Mouse (Mus musculus): ENCODE results near the gene Ctcfl. TPM values are rescaled to one million over a fixed set of nuclear protein-coding genes. Genes with fewer than 3 reads are reported as not detected.

Gene Ctcfl
- polyA plus RNA-seq, 1 experiment: 0.62 TPM

GRCm38 (mm10) chr2:173072948-173073347, 46.4 kb downstream of the Ctcfl start:
- Histone ChIP-seq H3K27ac (ENCODE audit: control insufficient read depth, insufficient read depth, low read depth, low read length) (no peak overlapping the region), H3K36me3 (ENCODE audit: control insufficient read depth, insufficient read depth, low read length) (no peaks in the 10 kb centered on the region), H3K4me1 (ENCODE audit: control insufficient read depth, insufficient read depth, low read length) (no peaks in the 10 kb centered on the region), H3K27me3 (ENCODE audit: control insufficient read depth, insufficient read depth, low read length) (no peaks in the 10 kb centered on the region), H3K4me3 (ENCODE audit: control insufficient read depth, low read depth, low read length) (no peak overlapping the region)
- TF ChIP-seq CTCF (IDR thresholded peaks at IDR 0.05; ENCODE audit: control insufficient read depth, insufficient read depth, insufficient replicate concordance, low read depth, low read length) (no peak), POLR2A (IDR thresholded peaks at IDR 0.05; ENCODE audit: control insufficient read depth, low read depth, low read length) (no peak)

- Histone ChIP-seq H3K36me3 (ENCODE audit: control insufficient read depth, insufficient read depth, low read length) (no peaks in the 10 kb centered on the region), H3K27me3 (ENCODE audit: control insufficient read depth, insufficient read depth, low read length) (no peaks in the 10 kb centered on the region), H3K4me1 (ENCODE audit: control insufficient read depth, insufficient read depth, low read length) (no peaks in the 10 kb centered on the region), H3K4me3 (ENCODE audit: control insufficient read depth, low read depth, low read length) (no peak overlapping the region), H3K27ac (ENCODE audit: control insufficient read depth, insufficient read depth, low read depth, low read length) (no peak overlapping the region)
- TF ChIP-seq CTCF (IDR thresholded peaks at IDR 0.05; ENCODE audit: control insufficient read depth, insufficient read depth, insufficient replicate concordance, low read depth, low read length): no peak
- no peak for TF ChIP-seq POLR2A (IDR thresholded peaks at IDR 0.05; ENCODE audit: control insufficient read depth, low read depth, low read length)
These were observed 54.5 kb downstream of the Ctcfl start for GRCm38 (mm10) chr2:173064864-173065263.

GRCm38 (mm10) chr2:173063219-173063618, 56.1 kb downstream of the Ctcfl start:
- Histone ChIP-seq H3K27ac (ENCODE audit: control insufficient read depth, insufficient read depth, low read depth, low read length) (no peak overlapping the region), H3K36me3 (ENCODE audit: control insufficient read depth, insufficient read depth, low read length) (no peaks in the 10 kb centered on the region), H3K4me3 (ENCODE audit: control insufficient read depth, low read depth, low read length) (no peak overlapping the region), H3K27me3 (ENCODE audit: control insufficient read depth, insufficient read depth, low read length) (no peaks in the 10 kb centered on the region), H3K4me1 (ENCODE audit: control insufficient read depth, insufficient read depth, low read length) (no peaks in the 10 kb centered on the region)
- TF ChIP-seq POLR2A (IDR thresholded peaks at IDR 0.05; ENCODE audit: control insufficient read depth, low read depth, low read length) (no peak), CTCF (IDR thresholded peaks at IDR 0.05; ENCODE audit: control insufficient read depth, insufficient read depth, insufficient replicate concordance, low read depth, low read length) (no peak)

GRCm38 (mm10) chr2:173061443-173062351, 57.6 kb downstream of the Ctcfl start:
- TF ChIP-seq CTCF (IDR thresholded peaks at IDR 0.05; ENCODE audit: control insufficient read depth, insufficient read depth, insufficient replicate concordance, low read depth, low read length): no peak
- no peak for TF ChIP-seq POLR2A (IDR thresholded peaks at IDR 0.05; ENCODE audit: control insufficient read depth, low read depth, low read length)
- H3K4me3 ChIP-seq (ENCODE audit: control insufficient read depth, low read depth, low read length): no peak overlapping the region
- no peaks in the 10 kb centered on the region for H3K36me3 ChIP-seq (ENCODE audit: control insufficient read depth, insufficient read depth, low read length)
- no peaks in the 10 kb centered on the region for H3K27me3 ChIP-seq (ENCODE audit: control insufficient read depth, insufficient read depth, low read length)
- no peak overlapping the region for H3K27ac ChIP-seq (ENCODE audit: control insufficient read depth, insufficient read depth, low read depth, low read length)
- no peaks in the 10 kb centered on the region for H3K4me1 ChIP-seq (ENCODE audit: control insufficient read depth, insufficient read depth, low read length)

GRCm38 (mm10) chr2:173060450-173060849, 58.9 kb downstream of the Ctcfl start:
- Histone ChIP-seq H3K27me3 (ENCODE audit: control insufficient read depth, insufficient read depth, low read length) (no peaks in the 10 kb centered on the region), H3K4me1 (ENCODE audit: control insufficient read depth, insufficient read depth, low read length) (no peaks in the 10 kb centered on the region), H3K36me3 (ENCODE audit: control insufficient read depth, insufficient read depth, low read length) (no peaks in the 10 kb centered on the region), H3K4me3 (ENCODE audit: control insufficient read depth, low read depth, low read length) (no peak overlapping the region), H3K27ac (ENCODE audit: control insufficient read depth, insufficient read depth, low read depth, low read length) (no peak overlapping the region)
- TF ChIP-seq POLR2A (IDR thresholded peaks at IDR 0.05; ENCODE audit: control insufficient read depth, low read depth, low read length) (no peak), CTCF (IDR thresholded peaks at IDR 0.05; ENCODE audit: control insufficient read depth, insufficient read depth, insufficient replicate concordance, low read depth, low read length) (no peak)

GRCm38 (mm10) chr2:173058263-173058662, 61.1 kb downstream of the Ctcfl start:
- Histone ChIP-seq H3K4me3 (ENCODE audit: control insufficient read depth, low read depth, low read length) (no peak overlapping the region), H3K27me3 (ENCODE audit: control insufficient read depth, insufficient read depth, low read length) (no peaks in the 10 kb centered on the region), H3K4me1 (ENCODE audit: control insufficient read depth, insufficient read depth, low read length) (no peaks in the 10 kb centered on the region), H3K27ac (ENCODE audit: control insufficient read depth, insufficient read depth, low read depth, low read length) (no peak overlapping the region), H3K36me3 (ENCODE audit: control insufficient read depth, insufficient read depth, low read length) (no peaks in the 10 kb centered on the region)
- no peak for TF ChIP-seq CTCF (IDR thresholded peaks at IDR 0.05; ENCODE audit: control insufficient read depth, insufficient read depth, insufficient replicate concordance, low read depth, low read length)
- TF ChIP-seq POLR2A (IDR thresholded peaks at IDR 0.05; ENCODE audit: control insufficient read depth, low read depth, low read length): no peak

GRCm38 (mm10) chr2:173057623-173058022, 61.7 kb downstream of the Ctcfl start:
- Histone ChIP-seq H3K4me3 (ENCODE audit: control insufficient read depth, low read depth, low read length) (no peak overlapping the region), H3K27me3 (ENCODE audit: control insufficient read depth, insufficient read depth, low read length) (no peaks in the 10 kb centered on the region), H3K27ac (ENCODE audit: control insufficient read depth, insufficient read depth, low read depth, low read length) (no peak overlapping the region), H3K4me1 (ENCODE audit: control insufficient read depth, insufficient read depth, low read length) (no peaks in the 10 kb centered on the region), H3K36me3 (ENCODE audit: control insufficient read depth, insufficient read depth, low read length) (no peaks in the 10 kb centered on the region)
- TF ChIP-seq CTCF (IDR thresholded peaks at IDR 0.05; ENCODE audit: control insufficient read depth, insufficient read depth, insufficient replicate concordance, low read depth, low read length) (no peak), POLR2A (IDR thresholded peaks at IDR 0.05; ENCODE audit: control insufficient read depth, low read depth, low read length) (no peak)

Data from testis, adult 2 months (tissue).